Mouse (Mus musculus) right cerebral cortex, postnatal 4 days (tissue): Measurements from ENCODE around the gene Vstm2b.
A peak's percentile ranks its signal among the peaks of the same experiment; 100 is the strongest.

Experiments
- DNase-seq: peaks from one replicate; pipeline ENCODE4 v3.0.0-alpha.2; 2022

Gene Vstm2b

DNA sequence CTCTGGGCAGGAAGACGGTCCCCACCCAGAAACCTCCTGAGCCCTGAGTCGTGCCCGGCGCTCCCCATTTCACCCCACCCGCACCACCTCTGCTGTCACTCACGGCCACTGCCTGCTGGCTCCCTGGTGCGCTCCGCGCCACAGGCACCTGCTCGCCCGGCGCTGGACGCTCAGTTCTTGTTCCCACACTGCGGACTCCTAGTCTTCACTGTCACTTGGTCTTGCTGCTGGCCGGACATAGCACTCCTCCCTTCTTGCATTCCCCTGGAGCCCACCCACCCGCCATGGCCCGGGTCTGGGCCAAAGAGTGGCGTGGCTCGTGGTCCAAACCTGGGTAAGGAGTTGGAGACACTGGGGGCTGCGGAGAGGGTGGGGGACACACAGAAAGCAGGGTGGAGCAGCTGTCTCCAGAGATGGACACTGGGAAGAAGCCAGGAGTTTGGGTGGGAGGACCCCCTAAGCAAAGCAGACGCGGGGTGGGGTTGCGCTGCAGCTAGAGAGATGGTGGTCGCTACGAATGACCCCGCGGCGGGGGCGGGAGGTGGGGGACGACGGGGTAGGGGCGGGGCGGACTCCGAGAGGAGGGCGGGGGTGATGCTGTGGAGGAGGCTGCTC, at the start of gene Vstm2b:
Gene Vstm2b (plus strand): TSS at position 233 of the 615 bp plus-strand sequence.
- DNase-seq: no peak

DNA sequence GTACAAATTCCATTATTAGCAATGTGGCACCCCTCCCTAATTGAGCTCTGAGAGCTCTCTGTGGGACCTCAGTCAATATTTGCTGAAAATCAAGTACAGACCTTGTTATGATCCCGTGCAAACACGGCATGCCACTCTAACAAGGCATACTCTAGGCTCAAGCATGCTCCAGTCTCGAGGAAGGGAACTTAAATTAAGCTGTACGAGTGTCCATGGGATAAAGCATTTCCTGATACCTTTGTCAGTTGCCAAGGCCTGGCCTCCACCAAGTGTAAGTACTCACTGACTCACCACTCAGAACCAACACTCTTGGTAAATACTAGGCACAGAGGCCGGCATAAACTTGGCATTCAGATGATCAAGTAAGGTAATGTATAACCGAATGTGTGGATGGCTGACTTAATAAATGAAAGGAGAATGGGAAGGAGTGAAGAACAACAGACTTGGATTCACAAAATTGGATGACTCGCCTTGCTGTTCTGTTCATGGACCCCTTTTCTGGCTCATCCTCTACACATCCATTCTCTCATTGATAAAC, 42.0 kb upstream of the Vstm2b start:
- DNase-seq: no peak

DNA sequence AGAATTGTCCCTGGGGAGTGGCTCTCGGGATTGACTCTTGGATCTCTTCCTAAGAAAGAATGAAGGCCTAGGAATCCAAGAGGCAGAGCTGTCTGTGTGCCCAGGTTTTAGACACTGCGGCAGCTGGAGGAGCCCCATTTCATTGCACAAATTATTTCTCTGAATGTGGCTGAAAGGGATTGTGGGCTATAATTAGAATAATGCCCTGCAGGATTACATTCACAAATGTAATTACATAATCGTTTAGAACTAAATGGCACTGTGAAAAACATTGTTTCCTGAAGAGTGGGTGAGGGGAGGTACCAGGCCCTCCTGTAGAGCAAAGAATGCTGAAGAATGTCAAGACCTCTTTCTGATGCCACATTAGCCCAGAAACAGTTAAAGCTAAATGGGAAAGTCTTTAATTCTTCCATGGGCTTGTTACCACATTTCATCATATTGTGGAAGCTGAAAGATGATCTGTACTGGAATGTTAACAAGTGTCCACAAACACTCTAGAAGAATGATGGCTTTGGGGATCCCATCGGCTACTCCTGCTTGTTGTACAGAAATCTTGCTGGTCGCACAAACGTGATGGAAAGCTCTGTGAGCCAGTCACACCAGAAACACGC, 24.6 kb upstream of the Vstm2b start:
- DNase-seq: no peak

DNA sequence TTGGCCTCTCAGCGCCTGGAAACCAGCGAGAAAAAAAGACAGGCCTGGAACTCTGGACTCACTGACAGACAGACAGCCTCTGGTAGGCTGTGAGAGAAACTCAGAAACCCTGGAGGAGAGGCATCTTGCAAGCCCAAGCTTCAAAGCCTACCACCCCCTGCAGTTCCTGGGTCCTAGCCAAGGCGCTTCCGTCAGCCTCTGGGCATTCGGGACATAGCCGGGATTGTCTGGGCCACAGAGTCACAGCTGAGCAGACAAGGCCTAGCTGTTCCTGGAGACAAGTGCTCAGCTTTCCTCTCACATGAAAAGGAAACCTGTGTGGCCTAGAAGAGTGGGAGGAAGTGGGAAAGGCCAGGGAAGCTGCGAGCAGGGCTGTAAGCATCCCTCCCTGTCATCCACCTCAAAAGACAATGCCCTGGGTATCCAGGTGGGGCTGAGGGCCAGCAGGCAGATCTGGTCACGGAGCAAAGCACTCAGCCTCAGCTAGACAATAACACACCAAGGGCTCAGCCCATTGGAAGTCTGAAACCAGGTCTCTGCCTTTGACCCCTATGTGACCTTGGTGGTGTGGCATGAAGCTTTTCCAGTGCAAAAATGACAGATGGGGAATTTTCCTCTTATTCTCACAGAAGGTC, 13.2 kb upstream of the Vstm2b start:
- DNase-seq: peak; percentile 61

DNA sequence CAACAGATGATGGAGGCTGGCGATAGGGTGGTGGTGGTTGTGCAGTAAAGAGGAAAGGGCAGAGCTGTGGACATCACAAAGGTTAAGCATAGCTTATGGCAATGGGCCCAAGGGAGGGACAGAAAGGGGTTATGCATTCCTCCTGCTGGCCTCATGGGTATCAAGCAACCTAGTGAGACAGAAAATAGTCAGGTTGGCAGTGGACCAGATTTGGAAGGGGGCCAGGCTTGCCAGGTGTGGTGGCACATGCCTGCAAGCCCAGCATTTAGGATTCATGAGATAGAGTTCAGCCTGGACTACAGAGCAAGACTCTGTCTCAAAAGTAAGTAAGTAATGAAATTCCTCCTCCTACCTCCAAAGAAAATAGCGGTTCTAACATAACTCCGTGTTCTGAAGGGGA, 9.8 kb upstream of the Vstm2b start:
- DNase-seq: no peak

DNA sequence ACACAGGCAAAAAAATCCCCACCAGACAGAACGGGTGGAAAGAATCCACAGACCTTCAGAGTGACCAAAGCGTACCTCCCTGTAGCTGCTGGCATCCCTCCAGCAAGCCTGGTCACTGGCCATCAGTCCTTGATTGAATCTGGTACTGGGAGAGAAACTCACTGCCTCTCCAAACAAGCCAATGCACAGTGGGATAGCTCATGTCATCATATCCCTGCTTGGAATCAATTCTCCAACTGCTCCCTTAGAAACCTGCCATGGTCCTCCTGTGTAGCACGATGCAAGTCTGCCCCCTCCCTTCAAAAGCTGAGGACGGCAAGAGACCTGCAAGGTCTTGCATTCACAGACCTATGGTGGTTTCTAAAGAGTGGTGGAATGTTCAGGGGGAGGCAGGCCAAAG, 1.2 kb upstream of the Vstm2b start:
- no peak for DNase-seq

DNA sequence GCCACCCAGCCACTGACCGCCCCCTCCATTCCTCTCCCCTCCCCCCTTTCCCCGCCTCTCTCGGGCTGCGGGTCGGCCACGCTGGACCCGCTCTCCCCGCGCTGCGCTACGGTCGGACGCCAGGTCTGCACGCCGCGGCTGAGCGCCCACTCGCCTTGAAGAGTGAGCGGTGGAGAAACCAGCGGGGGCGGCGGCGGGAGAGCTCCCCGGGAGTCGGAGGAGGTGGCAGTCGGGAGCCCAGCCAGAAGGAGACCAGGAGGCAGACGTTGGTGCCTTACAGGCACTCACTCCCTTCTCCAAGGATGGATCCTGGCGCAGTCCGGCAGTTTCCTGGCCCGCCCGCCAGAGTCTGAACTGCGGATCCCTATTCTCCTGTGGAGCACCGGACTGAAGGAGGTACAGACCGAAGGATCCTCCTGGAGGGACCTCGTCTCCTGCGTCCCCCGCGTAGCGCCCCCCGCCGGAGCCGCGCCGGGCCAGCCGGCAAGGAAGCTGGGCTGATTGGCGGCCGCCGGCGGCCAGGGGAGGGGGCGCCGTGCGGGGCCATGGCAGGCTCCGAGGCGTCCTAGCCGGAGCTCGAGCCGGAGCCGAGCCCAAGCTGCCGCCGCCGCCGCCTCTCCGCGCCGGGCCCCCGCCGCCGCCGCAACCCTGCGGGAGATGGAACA, 715 bp downstream of the Vstm2b start:
- DNase-seq: peak; percentile 70

DNA sequence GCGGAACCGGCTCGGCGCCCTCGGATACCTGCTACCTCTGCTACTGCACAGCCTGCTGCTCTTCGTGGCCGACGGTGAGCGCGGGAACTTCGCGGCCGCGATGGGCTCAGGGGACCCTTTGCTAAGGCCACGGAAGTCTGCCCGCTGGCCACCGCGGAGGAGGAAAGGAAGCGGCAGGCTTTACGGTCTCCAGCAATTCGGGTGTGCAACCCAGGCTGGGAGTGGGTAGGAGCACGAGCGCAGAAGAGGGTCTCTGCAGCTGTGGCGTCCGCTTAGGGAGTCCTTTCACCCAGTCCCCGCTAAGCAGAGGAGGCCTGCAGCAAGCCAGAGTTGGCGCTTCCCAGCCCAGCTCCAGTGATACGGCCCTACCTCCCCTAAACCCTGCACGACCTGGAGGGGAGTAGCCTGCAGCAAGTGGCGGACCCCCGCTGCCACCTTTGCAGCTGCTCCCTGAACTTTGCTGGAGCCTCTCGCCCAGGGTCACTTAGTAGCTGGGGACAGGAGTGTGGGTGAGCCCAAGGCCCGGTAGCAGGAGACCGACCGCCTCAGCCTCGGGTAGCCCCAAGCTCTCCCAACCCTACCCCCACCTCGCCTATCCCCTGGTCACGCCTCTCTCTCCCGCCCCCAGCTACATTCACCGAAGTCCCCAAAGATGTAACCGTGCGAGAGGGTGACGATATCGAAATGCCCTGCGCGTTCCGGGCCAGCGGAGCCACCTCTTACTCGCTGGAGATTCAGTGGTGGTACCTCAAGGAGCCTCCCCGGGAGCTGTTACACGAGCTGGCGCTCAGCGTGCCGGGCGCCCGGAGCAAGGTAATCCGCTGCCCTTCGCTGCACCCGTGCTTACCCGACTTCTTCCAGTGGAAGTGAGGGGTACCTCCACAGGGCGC, 1.5 kb downstream of the Vstm2b start:
- peak; percentile 49 for DNase-seq

DNA sequence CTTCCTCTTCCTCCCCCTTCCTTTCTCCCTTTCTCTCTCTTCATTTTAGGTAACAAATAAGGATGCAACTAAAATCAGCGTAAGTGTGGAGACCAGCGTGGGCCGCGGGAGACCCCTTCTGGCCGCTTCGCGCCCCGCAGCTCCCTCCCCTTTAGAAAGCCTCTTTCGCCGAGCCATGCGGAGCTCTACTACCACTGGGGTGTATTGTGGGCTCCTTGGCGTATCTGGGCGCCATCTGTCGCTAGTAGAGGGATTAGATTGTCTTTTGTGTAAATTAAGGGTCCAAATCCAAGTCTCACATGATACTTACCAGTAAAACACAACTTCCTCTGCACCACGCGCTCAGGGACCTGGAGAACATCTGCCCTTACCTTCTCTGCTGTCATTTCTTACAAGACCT, 3.1 kb downstream of the Vstm2b start:
- peak; percentile 89 for DNase-seq

DNA sequence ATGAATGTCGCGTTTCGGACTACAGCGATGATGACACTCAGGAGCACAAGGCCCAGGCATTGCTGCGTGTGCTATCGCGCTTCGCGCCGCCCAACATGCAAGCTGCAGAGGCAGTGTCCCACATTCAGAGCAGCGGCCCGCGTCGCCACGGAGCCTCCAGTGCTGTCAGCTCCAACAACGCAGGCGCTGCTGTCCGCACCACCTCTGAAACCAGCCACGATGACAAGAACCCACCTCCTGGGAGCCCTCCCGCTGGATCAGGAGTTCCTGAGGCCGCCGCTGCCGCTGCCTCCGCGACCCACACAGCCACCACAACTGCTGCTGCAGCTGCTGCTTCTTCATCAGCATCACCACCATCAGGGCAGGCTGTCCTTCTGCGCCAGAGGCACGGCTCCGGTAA, 4.4 kb downstream of the Vstm2b start:
- peak; percentile 51 for DNase-seq

DNA sequence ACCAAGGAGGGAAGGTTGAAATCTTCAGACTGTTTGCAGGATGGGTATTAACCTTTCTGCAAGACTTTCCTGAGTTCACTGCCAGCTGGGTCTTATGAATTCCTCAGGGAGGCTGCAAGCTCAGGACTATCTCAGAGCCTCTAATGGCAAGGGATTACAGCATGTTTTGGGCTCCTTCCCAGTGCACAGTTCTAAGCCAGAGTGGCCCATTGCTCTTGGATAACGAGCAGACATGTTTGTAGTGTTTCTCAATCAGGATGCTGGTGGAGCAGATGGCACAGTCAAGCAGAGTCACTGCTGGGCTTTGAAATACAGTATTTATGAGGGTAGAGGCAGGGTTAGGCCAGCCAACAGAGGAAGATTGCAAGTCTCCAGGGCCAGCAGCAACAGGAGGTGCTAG, 8.4 kb downstream of the Vstm2b start:
- no peak for DNase-seq

DNA sequence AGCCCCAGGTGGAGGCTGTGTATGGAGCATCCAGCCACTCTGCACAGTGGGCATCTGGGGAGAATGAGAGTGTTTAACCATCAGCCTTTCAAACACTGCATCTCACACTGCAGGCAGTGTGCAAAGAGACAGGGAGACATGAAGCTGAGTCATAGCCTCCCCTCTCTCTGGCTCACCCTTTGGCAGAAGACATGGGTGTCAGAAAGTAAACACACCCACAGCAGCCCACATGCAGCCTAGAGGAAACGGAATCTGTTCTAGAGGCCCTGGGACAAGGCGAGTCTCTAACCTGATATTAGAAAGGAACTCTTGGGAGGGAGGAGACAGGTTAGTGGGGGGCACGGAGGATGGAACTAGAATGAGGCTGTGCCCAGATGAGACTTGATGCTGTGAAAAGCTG, 18.6 kb downstream of the Vstm2b start:
- DNase-seq: no peak

DNA sequence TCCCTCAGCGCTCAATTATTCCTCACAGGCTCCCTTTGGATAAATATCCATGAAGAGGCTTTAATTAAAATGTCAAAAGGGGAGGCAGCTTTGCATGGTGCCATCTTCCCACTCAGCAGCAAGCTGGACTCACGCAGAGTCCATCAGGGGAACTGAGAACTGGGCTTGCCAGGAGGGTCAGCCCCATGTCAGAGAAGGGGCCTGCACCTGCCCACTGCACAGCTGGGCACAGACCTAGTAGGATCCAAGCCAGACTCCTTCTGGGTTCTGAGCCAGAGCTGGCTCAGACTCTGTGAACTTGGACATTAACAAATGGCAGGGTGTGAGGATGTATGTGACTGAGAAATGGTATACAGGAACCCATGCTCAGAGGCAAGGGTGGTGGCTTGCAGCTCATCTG, 22.0 kb downstream of the Vstm2b start:
- no peak for DNase-seq

DNA sequence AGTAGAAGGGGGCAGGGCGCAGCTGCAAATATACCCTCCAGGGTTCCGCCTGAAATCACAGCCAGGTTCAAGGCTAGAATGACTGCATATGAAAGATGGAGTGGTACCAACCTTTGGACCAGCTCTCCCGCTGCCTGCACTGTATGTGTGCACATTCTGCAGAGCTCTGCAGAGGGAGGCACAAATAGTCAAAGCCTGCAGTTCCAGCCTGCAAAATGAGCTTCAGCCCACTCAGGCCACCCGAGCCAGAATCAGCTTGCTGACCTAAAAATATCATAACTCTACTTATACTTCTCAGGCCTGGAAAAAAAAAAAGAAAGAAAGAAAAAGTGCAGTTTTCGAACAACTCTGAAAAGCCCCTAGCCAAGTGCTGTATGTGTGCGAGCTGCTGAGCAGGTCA, 23.2 kb downstream of the Vstm2b start:
- no peak for DNase-seq

DNA sequence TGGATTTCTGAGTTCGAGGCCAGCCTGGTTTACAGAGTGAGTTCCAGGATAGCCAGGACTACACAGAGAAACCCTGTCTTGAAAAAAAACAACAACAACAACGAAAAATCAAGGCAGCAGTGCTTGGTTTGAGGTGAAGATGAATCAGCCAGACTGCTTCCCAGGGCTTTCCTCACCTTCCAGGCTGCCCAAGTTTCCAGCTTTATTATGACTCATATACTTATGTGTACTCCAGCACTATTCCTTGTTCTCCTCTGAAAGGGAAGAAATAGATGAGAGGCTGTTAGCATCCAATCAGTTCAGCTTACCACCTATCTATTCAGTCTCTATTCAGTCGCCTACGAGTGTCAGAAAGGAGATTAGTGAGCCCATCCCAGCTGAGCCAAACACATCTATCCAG, 24.7 kb downstream of the Vstm2b start:
- no peak for DNase-seq

DNA sequence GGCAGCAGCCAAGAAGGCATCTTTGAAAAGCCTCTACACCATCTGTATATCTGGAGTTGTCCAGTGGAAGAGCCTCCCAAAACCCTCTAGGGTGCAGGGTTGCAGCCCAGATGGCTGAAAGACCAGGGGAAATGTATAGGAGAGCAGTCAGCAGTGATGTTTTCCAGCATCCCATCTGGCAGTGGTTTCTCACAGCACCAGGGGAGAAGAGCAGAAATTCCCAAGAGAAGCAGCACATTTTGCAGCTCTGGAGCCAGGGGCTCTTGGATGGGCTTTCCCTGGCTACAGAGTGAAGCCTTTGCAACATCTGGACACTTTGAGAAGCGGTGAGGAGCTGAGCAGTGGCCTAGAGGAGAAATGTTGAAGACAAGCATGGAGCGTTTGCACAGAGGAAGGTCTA, 30.3 kb downstream of the Vstm2b start:
- DNase-seq: no peak

DNA sequence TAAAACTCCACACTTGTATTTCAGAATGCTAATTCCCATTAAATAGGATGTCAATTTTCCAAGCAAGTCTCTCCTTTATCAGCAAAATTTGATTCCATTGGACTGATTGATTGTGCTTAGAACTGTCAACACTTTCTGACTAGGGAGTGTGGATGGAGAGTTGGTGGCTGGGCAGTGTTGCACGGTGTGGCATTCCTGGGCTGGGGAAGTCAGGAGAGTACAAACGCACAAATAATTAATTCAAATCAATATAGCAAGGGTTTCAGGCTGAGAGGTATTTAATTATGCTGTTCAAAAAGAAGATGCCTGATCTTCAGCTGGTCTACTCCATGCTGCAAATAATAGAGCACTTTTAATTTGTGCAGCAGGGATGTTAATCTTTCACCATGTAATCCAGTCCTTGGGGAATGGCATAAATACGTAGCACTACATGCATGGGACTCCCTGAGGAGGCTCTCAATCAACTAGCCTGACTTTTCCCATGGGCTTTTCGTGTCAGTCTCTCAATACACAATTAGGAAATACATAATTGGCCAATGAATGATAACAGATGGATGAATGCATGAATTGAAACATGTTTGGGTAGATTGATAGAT, 38.6 kb downstream of the Vstm2b start:
- DNase-seq: no peak

DNA sequence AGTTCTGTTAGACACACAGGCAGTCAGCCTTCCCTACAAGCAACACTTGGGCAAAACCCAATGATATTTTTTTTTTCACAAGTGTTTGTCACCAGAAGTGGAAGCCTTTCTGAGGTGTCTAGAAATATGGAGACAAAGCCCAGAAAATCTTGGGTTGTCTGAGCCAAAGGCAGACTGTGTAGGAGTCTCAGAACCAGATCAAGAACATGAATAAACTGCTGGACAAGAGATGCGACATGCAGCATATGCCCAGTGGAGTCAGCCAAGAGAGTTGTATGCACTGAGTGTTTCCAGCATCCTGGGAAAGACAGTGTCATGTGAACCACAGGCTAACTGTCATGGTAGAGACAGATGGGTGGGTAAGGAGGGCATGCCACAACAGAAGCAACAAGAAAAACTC, 41.2 kb downstream of the Vstm2b start:
- no peak for DNase-seq

DNA sequence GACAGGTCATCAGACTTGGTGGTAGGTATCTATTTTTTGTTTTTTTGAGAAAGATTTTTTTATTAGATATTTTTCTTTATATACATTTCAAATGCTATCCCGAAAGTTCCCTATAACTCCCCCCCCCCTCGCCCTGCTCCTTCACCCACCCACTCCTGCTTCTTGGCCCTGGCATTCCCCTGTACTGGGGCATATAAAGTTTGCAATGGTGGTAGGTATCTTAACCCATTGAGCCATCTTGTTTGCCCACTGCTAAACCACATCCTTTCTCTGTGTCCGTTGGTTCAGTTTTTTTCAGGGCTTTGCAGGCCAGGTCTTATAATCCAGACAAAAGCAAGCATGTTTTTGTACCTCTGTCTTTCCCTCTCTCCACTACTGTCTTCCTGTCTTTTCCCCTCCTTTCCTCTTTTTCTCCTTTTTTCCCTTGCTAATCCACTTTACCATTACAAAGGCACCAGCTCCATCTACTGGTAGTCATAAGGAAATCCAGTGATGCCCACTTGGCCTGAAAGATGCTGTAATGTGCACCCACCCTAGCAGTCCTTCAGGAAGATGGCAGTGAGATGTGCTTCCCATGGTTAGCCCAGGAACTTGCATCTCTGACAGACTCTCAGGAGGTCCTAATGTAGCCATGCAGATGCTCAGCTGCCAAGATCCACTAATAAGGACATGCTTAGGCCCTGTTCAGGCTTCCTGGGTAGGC, 44.3 kb downstream of the Vstm2b start:
- DNase-seq: no peak
